Mouse (Mus musculus) hematopoietic stem cell, adult 5-6 weeks (primary cell): ENCODE results near the gene Zp2. TPM values are rescaled to one million over a fixed set of nuclear protein-coding genes. Genes with fewer than 3 reads are reported as not detected.

Experiments
- ATAC-seq, 2 experiments: fragments of 125-278 bp in 1 of 2; replicated peaks in 1 of 2; 2 replicates each; pipeline ENCODE4 v1.8.0; 2016 to 2017; ENCODE audit warnings: inconsistent platforms in 2 of 2, mild to moderate bottlenecking in 2 of 2, moderate number of reproducible peaks in 2 of 2, low read depth in 1 of 2, moderate TSS enrichment in 1 of 2; ENCODE audit not compliant: low FRiP score in 2 of 2, poor library complexity in 2 of 2, severe bottlenecking in 2 of 2, insufficient read depth in 1 of 2, low TSS enrichment in 1 of 2
- total RNA-seq: library from RNA; stranded (forward); fragments of 172-1452, 232-1000 nt; gene quantifications from 2 replicates; pipeline ENCODE4 v1.2.3, GENCODE M21; 2017

Gene Zp2
- total RNA-seq, 1 experiment from 2014 or later: not detected

GRCm38 (mm10) chr7:120157575-120158061 is 12.5 kb upstream of the Zp2 start:
- ATAC-seq: no peak

GRCm38 (mm10) chr7:120156841-120157409 is 11.8 kb upstream of the Zp2 start:
- no peak for ATAC-seq

DNA sequence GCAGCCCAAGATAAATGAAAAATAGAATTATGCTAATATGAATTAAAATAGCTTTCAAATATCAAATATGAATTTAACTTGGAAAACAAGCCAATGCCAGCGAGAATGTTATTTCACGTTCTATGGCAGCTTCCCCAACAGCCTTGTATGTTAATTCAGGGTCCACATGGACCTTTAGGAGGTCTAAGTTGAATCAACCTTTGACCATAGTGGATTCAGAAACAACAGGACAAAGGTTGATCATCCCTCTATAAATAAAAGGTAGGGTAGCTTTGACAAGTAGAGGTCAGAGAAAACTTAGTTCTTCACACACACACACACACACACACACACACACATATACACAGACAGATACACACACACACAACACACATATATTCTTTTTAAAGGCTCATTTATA is 5.8 kb upstream of the Zp2 start:
- ATAC-seq: no peak

GRCm38 (mm10) chr7:120150257-120150656 is 5.2 kb upstream of the Zp2 start:
- ATAC-seq: no peak

DNA sequence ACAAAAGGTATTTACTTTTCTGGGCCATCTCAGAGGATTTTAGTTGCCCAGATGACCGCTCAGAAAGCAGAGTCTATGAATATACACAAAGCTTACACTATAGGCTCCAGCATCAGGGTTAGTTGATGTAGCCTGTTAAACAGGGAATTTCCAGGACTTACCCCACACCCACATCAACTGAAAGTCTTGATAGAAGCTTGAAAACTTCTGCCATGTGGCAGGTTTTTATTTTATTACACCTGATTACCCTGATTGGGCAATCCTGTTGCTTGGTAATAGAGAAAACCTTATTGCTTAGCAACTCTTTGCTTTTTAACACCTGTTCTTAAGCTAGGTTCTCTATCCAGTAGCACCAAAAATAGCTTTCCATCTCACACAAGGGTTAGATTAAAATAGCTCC is 2.3 kb downstream of the Zp2 start:
- ATAC-seq: no peak

GRCm38 (mm10) chr7:120128951-120129350 is 16.1 kb downstream of the Zp2 start:
- ATAC-seq: no peak

DNA sequence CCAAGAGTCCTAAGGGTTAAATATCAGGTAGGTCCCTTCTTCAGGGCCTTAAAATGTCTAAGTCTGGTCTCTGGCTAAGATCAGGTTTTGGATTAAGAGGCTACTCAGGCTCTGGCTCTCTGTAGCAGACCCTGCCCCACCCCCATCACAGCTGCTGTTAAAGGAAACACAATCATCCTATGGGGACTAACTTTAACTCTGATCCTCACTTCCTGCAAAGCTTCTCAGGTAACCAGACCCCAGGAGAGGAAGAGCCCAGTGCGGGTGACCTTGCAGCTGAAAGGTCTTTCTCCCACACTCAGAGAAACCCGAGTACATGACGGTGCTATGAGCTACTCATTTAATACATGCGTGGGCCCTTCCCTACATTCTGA is 17.4 kb downstream of the Zp2 start:
- no peak for ATAC-seq

DNA sequence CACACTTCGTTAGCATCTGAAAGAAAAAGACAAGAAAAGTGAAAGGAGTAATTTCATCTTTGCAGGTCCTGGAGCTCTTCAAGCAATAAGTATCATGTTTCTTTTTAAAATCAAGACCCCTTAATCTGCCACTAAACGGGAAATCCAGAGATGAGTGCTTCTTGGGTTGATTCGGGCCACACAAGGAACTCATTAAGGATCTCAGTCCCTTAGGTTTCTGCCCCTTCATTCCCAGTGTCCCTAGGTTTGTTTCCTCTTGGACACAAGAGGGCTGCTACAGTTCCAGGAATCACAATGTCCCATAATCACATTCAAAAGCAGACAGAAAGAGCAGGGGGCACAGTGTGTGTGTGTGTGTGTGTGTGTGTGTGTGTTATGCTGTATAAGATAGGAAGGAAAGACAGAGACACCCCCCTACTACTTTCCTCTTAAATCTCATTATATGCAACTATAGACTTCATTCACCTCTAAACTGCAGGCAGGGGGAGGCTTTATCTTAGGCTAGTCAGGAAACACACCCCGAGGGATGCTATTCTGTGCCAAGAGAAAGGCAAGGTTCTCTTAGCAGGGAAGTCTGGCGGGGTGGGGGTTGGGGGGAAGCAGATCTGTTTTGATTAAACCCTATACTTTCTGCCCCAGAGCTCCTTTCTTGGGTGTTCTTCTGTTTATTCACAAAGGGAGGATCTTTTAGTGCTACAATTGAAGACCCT is 18.0 kb downstream of the Zp2 start:
- ATAC-seq: no peak

DNA sequence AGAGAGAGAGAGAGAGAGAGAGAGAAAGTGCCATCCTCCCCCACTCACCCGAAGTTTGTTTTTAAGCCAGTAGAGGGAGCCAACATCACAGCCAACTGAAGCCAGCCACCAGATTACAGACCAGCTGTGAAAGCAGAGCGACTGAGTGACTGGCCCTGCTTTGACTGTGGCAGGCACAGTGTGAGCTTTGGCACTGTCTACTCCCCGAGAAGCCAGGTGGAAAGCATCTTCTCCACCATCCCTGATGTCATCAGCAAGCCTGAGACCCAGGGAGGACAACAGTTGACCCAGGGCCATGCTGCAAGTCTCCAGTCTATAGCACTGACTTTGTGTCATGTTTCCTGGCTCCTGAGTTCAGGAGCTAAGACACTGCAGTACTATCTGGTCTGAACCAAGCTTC is 20.2 kb downstream of the Zp2 start:
- peak; percentile 70 to 86 for ATAC-seq

GRCm38 (mm10) chr7:120123776-120124175 is 21.3 kb downstream of the Zp2 start:
- no peak; a peak in 1 of 4 replicates for ATAC-seq

GRCm38 (mm10) chr7:120117529-120117928 is 27.6 kb downstream of the Zp2 start:
- no peak for ATAC-seq

GRCm38 (mm10) chr7:120116976-120117375 is 28.1 kb downstream of the Zp2 start:
- no peak for ATAC-seq

DNA sequence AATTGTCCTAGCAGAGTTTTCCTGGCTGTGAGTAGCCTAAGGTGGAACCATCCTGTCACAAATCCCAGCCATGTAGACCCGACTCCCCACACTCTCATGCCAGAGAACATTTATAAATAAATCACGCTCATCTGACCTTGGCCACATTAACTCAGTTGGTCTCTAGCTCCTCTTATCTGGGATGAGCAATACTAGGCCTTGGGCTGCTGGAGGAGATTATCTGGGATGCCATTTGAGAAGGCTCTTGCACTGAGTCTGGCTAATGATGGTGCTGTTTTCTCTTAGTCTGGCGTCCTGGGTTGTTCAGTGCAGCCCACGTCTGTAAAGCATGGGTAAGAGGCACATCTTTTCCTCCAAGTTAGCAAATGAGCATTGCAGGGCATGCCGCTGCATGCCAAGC is 35.4 kb downstream of the Zp2 start:
- no peak for ATAC-seq

DNA sequence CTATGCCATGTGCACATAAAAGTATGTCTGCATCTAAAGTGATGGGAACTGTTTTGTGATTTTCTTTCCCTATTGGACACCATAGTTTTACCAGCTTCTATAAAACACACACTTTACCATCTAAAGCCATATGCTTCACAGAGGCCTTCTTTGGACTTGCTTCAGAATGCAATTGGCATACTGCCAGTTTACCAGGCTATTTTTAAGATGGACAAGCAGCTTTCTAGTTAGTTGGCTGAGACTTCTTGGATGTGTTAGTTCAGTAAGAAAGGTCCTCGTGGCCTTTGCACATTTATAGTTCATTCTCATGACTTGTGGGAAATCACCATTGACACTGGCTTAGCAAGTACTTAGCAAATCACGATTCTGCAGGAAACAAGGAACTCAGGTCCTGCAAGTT is 38.7 kb downstream of the Zp2 start:
- no peak for ATAC-seq

DNA sequence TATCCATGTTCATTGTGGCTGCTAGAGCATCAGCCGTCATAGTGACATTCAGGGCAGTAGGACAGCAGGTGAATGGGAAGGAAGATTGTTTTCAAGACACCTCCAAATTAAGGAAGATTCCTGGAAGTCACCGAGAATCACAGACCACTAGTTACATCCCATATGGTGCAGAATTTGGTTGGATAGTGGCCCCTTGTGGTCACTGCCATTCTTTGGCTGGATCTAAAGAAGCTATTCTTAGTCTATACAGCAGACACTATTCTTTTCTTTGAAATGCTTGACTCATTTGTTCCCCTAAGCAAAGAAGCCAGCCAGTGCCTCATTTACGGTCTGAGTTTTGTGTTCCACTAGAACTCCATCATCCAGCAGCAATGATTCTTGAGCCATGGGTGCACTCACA is 40.1 kb downstream of the Zp2 start:
- ATAC-seq: no peak

DNA sequence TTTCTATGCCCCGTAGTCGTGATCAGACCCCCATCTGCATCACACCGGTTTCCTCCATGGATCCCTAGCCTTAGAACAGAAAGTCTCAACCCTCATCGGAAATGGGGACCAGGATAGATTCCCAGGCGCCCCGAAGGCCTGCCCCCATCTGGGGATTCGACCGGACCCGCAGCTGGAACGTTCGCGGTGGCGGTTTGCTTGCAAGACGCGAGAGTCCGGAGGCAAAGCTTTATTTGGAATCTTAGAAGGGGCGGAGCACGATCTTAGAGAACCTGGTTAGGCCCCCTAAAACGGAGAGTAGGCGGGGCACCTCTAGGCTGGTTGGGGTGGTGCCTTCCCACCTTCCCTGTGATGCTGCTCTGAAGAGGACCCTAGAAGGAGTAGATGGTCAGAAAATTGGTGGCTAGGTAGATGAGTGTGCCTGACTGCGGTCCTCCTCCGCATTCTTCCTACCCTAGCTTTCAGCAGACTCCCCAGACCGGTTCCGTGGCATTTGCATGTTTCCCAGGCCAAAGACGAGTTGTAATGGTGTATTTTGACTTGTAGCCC is 42.0 kb downstream of the Zp2 start:
- ATAC-seq: peak; percentile 43 to 50

GRCm38 (mm10) chr7:120102164-120102972 is 42.7 kb downstream of the Zp2 start, which contains the start of gene Tmem159:
Gene Tmem159, plus strand, starts transcription at chr7:120102353.
- peak; percentile 94 for ATAC-seq

DNA sequence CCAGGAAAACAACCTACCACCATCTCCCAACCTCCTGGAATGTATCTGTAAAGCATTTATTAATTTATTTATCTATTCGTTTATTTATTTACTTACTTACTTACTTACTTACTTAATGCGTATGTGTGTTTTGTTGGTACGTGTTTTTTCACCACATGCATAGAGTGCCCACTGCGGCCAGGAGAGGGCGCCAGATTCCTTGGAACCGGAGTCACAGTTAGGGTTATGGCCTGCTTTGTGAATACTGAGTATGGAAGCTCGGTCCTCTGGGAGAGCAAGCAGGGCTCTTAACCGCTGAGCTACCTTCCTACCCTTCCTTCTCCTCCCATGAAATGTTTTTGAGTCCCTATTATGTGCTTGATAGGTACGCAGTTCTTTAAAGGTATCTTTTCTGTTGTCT is 46.7 kb downstream of the Zp2 start:
- peak; percentile 38 to 48; a peak in 2 of 4 replicates for ATAC-seq
